Mouse (Mus musculus): ENCODE data around the gene Atg16l2.

Gene Atg16l2

DNA sequence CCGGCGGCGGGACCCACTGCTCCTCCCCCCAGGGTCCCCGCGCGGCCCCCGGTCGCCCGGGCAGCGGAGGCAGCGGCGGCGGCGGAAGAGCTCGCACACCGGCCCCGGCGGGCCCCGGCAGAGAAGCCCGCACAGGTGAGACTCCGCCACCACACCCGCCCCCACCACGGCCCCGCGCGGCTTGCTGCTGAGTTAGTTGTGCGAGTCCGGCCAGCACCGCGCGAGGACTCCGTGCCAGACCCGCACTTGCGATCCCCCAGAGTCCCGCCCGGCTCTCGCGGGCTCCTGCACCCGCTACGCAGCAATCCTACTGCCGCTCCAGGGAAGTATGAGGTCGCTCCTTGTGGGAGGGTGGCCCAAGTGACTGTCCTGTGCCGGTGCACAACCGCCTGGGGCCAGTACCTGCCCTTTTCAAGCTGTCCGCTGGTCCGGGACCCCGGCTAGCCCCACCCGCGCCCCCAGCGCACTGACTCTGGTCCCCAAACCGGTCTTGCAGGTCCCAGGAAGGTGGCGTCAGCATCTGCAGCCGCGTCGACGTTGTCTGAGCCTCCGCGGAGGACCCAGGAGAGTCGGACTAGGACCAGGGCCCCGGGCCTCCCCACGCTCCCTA lies 19.3 kb upstream of the Atg16l2 start:
- DNase-seq (ENCODE audit: low spot score) = no peak

DNA sequence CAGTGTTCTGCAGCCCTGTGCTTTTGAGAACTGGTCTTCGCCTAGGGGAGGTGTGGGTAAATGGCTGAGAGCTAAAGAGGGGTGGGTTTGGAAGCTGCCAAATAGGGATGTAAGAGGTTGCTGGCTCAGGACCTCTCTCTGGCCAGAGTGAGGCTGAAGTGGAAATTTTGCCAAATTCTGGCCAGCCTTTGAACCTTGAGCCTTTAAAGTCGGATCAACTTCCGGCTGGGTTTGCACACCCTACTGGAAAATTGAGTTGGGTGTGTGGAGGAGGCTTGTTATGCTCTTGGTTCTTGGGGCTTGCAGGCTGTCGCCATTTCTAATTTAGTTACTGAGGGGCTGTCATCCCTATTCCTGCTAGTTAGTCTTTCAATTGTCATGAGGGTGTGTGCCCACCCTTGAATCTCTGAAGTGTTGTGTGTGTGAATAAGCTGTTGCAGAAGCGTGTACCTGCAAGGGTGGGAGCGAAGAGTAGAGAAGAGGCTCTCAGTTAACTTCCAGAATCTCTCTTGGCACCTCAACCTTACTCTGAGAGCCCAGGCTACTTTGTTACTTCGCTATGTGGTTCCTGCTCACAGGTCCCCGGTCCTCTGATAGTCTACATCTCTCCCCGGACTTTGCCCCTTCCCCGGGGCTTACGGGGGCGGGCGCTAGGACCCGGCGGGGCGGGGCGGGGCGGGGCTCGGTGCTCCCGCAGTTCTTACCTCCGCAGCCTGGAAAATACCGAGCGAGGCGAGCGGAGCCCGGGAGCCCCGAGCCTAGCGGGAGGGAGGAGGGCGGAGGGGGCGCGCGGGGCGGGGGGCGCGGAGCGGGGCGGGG lies 18.6 kb upstream of the Atg16l2 start:
- DNase-seq (ENCODE audit: low spot score) = no peak

DNA sequence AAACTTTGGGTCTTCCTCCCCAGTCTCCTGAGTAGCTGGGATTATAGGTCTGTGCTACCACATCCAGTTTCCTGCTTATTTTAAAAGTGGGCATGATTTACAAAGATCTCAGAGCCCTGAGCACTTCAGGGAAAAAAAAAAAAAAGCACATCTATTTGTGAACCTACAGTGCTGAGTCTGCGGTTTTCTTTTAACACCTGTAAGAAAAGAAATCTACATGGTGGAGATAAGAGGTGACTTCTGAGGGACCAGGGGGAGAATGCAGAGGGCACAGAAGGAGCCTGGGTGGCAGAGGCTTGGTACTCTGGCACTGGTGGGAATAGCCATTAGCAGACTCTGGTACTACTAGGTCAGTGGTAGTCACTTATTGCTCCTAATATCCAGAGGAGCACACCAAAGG lies 17.7 kb upstream of the Atg16l2 start:
- DNase-seq (ENCODE audit: low spot score) = no peak

DNA sequence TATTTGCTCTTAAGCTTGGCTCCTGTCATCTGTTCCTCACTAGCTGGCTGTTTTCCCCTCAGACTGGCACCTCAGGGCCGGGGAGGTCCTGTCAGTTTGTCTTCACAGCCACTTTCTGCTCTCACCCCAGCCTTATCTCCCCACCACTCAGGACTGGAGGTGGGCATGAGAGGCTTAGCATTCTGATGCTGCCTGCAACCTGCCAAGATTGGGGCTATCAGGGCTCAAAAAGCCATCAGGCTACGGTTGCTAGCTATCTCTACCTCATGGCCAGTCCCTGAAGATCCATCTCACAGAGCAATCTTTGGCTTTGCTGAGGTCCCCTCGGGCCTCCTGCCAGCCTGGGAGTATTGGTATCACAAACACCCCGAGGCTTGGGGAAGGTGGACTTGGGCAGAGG lies 16.8 kb upstream of the Atg16l2 start:
- no peak for DNase-seq (ENCODE audit: low spot score)

DNA sequence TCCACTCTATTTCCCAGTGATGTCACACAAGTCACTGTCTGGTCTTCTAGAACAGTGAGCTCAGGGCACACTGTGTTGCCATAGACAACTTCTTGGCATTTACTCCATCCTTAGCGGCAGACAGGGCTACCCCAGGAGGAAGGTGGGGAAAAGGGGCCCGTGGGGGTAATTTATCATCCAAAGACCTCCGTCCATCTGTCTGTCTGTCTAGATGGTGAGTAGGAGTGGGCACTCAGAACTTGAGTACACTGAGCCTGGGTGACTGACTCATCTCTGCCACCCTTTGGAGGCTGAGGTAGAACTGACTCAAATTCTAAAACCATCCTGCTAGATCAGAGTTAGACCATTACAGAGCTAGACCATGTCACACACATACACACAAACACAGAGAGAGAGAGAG lies 15.0 kb upstream of the Atg16l2 start, which contains the start of gene Stard10:
Stard10 (plus strand) TSS at position 73 of the 400 bp plus-strand sequence.
- no peak for DNase-seq (ENCODE audit: low spot score)

DNA sequence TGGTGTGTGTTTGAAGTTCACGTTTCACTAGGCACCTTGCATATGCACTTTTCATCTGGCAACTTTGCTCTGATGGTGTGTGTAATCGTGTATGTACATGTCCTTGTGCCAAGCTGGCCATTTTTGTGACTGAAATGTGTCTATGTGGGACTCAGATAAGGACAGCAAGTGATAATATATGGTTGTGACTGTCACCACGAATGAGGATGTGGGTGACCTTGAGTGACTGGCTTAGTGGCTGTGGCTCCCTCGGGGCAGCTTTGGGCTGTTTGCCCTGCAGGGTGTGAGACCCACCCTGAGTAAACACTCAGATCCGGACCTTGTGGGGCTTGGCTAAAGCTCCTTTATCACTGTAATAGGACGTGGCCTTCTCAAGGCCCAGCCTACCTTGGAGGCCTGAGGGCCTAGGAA lies 14.5 kb upstream of the Atg16l2 start:
- no peak for DNase-seq (ENCODE audit: low spot score)

DNA sequence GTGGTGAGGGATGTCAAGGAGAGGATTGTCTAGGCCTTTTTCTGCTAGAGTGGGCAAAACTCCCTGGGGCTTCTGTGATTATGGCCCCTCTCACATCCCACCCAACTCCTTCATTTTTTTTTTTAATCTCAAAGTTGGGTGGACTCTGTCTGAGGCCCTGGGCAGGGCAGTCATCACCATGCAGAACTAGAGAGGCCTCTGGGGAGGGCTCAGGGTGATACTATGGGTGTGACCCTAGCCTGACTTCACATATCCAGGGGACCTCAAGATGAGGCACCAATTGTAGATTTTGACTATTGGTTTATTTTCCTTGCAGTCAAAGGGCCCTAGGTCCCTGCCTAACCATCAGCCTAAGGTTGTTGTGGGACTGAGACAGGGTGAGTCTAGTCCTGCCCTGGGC lies 13.6 kb upstream of the Atg16l2 start:
- DNase-seq (ENCODE audit: low spot score) = no peak

DNA sequence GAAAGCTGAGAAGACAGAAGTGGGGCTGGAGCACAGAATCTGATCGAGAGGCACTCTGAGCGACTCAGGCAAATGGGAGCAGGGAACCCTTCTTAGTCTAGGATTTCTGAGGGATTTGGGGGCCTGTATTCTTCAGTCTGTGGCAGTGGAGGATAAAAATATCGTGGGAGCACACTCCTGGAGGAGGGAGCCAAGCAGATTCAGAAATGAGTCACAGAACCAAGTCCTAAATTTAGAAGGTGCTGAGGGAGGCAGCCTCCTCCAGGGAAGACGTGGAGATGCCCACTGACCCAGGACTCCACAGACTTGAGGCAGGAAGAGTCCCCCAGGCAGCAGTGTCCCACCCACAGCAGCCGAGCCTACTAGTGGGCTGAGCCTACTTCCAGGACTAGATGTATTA lies 12.3 kb upstream of the Atg16l2 start:
- DNase-seq (ENCODE audit: low spot score) = no peak

DNA sequence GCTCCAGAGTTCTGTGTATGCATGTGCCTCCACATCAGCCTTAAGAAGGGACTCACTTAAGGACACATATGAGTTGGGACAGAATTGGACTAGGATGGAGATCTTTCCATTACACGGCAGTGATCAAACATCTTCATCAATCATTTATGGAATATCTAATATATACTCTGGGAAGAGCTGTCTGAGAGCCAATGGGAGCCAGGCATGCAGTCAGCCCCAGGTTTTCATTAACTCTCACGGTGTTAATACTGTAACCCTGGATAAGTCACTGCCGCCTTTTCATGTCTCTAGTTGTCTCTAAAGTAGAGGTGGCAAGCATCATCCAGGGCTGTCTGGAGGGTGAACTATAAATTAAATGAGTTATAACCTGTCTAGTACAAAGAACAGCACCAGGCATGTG lies 11.0 kb upstream of the Atg16l2 start:
- no peak for DNase-seq (ENCODE audit: low spot score)

DNA sequence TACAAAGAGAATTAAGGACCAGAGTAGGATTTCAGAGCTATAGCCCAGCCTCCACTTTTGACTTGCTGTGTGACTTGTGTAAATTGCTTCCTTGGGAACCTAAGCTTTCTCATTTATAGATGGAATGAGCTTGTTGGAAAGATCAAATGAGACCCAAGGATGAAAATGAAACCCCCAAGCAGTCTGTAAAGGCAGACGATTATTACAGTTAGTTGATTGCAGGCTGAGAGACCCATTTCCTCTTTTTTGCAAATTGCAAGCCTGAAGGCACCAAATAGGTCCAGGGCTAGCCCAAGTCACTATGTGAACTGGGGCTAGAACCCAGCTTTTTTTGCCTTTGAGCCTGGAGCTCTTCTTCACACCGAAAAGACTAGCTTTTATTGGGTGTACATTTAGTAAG lies 9.0 kb upstream of the Atg16l2 start:
- DNase-seq (ENCODE audit: low spot score) = no peak

DNA sequence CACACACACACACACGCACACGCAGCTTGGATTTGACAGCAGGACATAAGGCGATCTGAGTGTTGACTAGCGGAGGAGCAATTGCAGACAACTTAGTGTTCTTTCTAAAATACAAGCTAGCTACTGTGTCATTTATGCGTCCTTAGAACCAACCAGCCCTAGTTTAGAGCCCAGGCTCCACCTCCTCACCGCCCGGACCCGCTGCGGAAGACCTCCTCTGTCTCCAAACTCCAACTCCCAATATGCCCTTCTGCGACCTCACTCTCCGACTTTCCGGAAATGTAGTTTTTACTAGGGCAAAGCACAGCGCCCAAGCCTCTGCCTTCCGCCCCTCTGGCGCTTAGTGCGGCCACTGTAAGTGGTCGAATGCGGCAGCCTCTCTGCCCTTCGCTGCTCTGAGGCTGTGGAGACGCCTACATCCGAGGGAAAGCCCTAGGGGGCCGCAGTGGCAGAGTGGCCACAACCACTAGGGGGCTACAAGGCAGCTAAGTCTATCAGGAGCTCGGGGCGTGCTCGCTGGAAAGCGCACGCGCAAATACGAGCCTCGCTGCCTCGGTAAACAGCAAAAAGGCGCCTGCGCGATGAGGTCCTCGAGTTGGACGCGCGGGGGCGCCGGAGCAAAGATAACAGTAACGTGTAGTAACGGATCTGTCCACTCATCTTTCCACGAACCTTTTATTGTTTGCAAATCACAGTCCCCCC lies 8.4 kb upstream of the Atg16l2 start:
- DNase-seq (ENCODE audit: low spot score) = peak; percentile 99

DNA sequence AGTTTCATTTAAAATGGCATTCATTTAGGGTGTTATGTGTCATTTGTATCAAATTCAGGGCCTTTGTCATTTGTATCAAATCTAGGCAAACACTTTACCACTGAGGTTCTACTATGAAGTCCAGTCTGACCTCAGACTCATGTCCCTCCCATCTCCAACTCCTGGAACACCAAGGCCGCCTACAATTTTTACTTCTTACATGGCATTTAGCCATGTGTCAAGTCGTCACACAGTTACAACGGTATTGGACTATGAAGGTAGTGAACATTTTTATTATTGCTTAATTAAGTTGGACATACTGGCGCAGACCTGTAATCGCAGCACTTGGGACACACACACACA lies 7.9 kb upstream of the Atg16l2 start:
- no peak for DNase-seq (ENCODE audit: low spot score)

DNA sequence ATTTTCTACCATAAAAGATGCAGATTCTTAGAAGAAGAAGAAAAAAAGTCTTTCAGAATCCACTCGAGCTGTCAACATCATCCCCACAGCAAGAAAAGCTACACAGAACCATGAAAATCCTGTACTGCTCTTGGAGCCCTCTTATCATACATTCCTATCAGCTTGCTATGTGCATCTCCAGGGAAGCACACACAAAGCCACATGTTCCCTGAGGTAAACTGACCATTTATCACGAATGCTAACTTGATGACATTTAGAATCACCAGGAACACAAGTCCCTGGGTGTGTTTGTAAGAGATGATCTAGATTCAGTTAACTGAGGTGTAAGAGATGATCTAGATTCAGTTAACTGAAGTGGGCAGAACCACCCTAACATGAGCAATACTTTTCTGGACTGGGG lies 4.8 kb upstream of the Atg16l2 start:
- no peak for DNase-seq (ENCODE audit: low spot score)

DNA sequence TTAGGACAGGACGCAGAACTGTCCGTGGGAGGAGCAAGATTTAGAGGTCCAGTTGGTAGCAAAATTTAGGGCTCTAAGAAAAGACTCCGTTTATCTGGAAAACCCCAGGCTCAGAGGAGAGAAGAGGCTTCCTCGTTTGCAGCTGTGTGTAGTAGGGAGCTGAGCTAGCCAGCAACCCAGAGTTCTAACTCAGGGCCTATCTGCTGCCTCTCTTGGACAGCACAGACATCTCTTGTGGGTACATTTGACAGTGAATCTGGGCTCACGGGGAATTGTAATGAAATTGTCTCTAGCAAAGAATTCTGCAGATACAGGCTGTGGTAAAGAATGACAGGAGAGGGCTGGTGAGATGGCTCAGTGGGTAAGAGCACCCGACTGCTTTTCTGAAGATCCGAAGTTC lies 640 bp upstream of the Atg16l2 start:
- no peak for DNase-seq (ENCODE audit: low spot score)

DNA sequence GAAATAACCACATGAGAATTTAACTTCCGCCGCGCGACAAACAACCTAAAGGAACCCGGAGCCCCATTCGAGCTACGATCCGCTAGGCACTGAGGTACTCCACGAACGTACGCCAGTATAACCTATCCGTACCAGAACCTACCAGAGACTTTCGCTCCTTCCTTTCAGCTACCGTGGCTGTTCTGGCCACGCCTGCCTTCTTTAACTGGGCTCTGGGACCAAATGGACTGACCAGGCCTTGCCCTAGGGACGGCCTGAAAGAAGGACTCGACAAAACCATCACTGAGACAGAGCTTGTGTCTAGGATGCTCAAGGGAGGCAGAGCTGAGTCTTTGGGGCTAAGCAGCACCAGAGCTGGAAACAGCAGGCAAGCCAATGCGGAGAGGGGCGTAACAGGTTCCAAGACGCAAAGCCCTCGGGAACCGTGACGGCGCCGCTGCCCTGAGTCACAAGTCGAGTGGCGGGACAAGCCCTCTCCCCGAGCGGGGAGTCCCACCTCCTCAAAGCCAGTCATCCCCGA lies 630 bp downstream of the Atg16l2 start:
- no peak for DNase-seq (ENCODE audit: low spot score)

DNA sequence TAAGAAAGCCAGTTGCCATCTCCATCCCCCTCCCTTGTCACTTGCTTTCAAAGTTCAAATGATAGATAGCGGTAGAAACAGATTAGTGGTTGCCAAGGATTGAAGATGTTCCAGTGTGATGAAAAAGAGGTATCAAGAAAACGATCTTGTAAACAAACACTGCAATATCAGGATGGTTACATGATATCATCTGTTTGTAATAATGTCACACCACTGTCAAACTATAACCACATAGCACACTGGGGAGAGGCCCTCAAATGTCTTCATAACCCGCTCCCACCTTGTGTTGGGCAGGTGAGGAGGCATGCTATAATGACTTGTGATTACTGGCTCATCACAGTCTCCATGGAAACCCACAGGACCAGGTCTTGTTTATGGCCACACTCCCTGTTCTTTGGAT lies 3.7 kb downstream of the Atg16l2 start:
- DNase-seq (ENCODE audit: low spot score) = no peak

DNA sequence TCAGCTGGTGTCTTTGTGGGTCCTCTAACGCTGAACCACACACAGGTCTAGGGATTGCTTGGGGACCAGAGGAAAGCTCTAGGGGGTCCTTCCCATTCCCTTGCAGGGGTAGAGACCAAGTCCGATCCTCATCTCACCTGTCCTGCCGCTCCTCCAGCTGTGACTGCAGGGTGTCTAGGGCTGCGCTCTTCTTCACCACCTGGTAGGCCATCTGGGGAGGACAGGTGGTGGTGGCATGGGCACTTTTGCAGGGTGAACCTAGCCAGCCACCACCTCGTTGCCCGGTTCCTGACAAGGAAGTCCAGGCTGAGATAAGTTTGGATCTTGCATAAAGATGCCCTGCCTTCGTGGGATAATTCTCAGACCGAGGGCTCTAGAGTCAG lies 5.0 kb downstream of the Atg16l2 start:
- DNase-seq (ENCODE audit: low spot score) = no peak

DNA sequence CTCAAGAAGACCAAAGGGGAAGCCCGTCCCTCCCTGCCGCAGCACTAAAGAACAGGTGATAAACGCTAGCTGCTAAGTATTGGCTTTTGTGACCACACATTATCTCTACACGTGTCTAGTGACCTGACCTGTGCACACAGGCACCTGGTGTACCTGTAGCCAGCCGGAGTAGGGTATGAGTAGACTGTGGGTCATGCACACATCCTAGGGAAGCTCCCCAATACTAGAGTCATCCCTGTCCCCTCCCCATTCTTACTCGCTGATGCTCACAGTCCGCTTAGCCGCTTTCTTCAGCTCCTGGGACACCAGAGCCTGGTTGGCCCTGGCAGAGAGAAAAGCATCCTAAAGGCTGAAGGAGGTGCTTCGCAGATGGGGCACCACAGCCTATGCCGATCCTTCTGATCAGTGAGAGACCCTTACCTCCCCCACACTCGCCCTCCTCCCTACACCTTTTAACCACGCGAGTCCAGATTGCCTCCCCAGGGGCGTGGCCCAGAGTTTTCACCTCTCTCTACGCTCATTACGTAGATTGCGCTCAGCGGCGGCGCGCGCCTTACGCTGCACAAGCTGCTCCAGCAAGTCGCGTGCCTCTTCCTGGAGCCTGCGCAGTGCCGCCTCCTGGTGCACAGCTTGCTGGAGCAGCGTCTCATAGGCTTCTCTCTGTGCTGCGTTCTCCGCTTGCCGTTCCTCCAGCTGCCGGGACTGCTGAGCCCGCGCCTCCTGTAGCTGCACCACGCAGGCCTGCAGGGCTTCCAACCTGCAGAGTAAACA lies 5.6 kb downstream of the Atg16l2 start:
- DNase-seq (ENCODE audit: low spot score) = peak; percentile 60

DNA sequence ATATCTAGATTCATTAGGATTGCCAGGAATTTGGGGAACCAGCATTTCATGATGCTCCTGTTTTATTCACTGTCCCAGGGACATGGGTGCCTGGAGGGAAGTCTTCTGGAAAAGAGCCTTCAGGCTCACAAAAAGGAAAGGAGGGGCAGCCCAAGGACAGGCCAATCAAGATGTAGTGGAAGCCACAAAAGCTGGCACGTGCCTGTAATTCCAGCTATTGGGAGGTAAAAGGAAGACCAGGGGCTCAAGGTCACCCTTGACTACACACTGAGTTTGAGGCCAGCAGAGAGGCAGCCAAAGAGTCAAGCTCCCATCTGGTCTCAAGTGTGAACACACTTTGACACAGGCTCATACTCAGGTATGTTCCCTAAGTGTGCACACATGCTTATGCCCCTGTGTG lies 6.6 kb downstream of the Atg16l2 start:
- DNase-seq (ENCODE audit: low spot score) = no peak

DNA sequence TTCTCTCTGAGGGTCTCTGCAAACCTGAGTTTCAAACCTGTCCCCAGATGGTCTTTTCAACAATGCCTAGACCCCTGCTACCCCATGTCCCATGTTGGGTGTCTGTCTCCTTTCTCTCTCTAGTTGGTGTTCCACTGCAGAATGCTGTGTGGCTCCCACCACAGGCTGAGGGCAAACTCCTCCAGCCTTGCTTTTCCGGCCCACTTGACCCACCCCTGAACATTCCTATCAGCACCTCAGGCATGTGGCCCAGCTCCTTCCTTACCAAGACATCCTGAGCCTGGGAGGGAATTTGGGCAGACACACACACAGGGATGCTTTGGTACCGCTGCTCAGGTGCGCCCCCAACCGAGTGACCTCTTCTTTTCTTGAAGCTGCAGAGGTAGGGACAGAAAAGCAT lies 8.4 kb downstream of the Atg16l2 start:
- no peak for DNase-seq (ENCODE audit: low spot score)

DNA sequence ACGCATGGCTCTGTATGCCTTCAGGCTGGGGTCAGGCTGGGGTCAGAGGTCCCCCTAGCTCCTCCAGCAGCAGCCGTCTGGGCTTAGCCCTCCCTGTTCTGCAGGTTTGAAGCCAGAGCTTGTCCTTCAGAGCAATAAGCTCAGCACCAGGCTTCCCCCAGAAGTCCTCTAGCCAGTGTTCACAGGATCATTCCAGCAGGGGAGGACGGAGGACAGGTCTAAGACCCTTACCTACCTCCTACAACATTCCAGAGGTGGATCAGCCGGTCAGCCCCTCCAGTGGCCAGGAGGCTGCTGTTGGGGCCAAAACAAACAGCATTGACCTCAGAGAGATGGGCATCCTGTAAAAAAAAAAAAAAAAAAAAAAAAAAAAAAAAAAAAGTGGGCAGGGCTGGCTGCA lies 8.9 kb downstream of the Atg16l2 start:
- DNase-seq (ENCODE audit: low spot score) = no peak

DNA sequence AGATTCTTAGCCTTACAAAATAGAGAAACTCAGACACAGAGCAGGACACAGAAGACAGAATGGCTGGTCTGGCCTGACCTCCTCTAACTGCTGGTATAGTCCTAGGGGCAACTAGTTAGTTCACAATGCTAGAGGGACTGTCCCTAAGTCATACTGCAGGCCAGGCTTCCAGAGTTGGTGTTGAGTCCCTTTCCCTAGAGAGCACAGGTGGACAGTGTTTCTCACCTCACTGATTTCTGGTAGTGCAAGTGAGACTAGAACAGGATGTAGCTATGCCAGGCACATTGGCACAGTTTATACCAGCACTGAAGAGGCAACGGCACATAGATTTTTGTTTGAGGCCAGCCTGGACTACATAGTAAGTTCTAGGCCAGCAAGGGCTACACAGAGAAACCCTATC lies 9.4 kb downstream of the Atg16l2 start:
- no peak for DNase-seq (ENCODE audit: low spot score)

Data from layer of hippocampus, adult 9-10 months (tissue).